Mouse (Mus musculus): ENCODE measurements around the gene Ankrd35.

DNA sequence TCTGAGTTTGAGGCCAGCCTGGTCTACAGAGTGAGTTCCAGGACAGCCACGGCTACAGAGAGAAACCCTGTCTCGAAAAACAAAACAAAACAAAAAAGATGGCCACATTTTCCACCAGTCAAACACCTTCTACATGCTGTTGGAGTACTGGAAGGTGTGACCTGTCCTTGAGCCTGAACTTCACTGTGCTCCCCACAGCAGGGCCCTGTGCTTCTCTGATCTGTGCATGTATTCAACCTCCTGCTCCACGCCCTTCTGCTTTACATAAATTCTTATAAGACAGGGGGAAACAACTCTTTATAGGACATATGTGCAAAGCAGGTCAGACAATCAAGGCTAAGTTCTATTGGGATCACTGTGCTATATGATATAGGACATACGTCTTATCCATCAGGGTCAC is 46.7 kb upstream of the Ankrd35 start:
- TF ChIP-seq POLR2A (IDR thresholded peaks at IDR 0.05; ENCODE audit: borderline replicate concordance, control insufficient read depth, low read depth, low read length): no peak
- no peak for TF ChIP-seq CTCF (IDR thresholded peaks at IDR 0.05; ENCODE audit: control insufficient read depth, insufficient read depth, low read length)

Measured in bone marrow, adult 2 months (tissue).